Mouse (Mus musculus): ENCODE measurements around the gene Slc1a2. TPM values are rescaled to one million over a fixed set of nuclear protein-coding genes. Genes with fewer than 3 reads are reported as not detected.

Slc1a2 gene
- polyA plus RNA-seq, 1 experiment from 2014 or later = 26.7 TPM

DNA sequence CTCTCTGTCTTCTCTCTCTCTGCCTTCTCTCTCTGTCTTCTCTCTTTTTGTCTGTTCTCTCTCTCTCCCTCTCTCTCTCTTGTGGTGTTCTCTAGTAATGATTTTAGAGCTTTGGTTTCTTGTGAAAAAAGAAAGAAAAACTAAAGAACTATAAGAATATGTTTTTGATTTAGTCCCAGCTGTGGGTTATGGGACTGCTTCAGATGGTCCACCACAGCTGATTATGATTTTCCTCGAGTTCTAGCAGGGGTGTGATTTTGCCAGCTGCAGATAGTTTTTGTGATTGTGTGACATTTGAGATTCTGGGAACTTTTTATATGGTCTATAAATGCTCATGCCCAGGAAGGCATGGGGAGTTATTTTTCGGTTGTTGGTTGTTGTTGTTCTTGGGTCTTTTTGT, 39.3 kb downstream of the Slc1a2 start:
- Histone ChIP-seq H3K27me3 (ENCODE audit: control insufficient read depth, insufficient read depth, low read length) (no peaks in the 10 kb centered on the region), H3K9me3 (ENCODE audit: control insufficient read depth, low read length) (no peaks in the 10 kb centered on the region), H3K36me3 (replicated peaks; ENCODE audit: control insufficient read depth, insufficient read depth) (no peaks in the 10 kb centered on the region), H3K4me1 (replicated peaks; ENCODE audit: control insufficient read depth, insufficient read depth, low read length) (no peaks in the 10 kb centered on the region), H3K27ac (no peak overlapping the region), H3K4me2 (replicated peaks) (no peak overlapping the region), H3K4me3 (replicated peaks; ENCODE audit: low read length) (no peak overlapping the region), H3K9ac (no peak overlapping the region)
- DNase-seq (ENCODE audit: low spot score) (no peak), ATAC-seq (ENCODE audit: low FRiP score) (no peak)
- WGBS = 85% methylated on average over 2 of the region's 2 CpGs

- Histone ChIP-seq H3K4me2 (replicated peaks) (no peak overlapping the region), H3K27me3 (ENCODE audit: control insufficient read depth, insufficient read depth, low read length) (no peaks in the 10 kb centered on the region), H3K4me1 (replicated peaks; ENCODE audit: control insufficient read depth, insufficient read depth, low read length) (no peaks in the 10 kb centered on the region), H3K27ac (no peak overlapping the region), H3K9ac (no peak overlapping the region), H3K9me3 (ENCODE audit: control insufficient read depth, low read length) (no peaks in the 10 kb centered on the region), H3K4me3 (replicated peaks; ENCODE audit: low read length) (no peak overlapping the region), H3K36me3 (replicated peaks; ENCODE audit: control insufficient read depth, insufficient read depth) (no peaks in the 10 kb centered on the region)
- DNase-seq (ENCODE audit: low spot score) (no peak), ATAC-seq (ENCODE audit: low FRiP score) (no peak)
- 92% methylated on average over 7 of the region's 7 CpGs for WGBS
Observed at GRCm38 (mm10) chr2:102699921-102700320, 41.5 kb downstream of the Slc1a2 start.

DNA sequence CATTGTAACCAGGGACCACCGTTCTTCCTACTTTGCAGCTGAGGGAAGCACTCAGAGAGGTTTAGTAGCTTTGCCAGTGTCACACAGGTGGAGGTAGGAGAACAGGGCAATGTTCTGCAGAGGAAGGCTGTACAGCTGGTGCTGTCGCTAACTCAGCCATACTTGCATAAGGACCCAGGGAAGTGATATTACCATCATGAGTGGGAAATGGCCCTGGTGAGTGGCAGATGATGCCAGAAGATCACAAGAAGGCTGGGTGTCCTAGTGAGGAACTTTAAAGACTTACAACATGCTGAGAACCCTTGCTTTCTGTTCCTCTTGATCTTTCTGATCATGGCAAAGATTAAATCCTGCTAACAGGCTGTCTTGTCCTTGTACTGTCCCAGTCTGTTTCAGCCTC, 42.2 kb downstream of the Slc1a2 start:
- DNase-seq (ENCODE audit: low spot score) (no peak), ATAC-seq (ENCODE audit: low FRiP score) (no peak)
- H3K9ac ChIP-seq = no peak overlapping the region
- H3K4me2 ChIP-seq (replicated peaks) = no peak overlapping the region
- H3K27me3 ChIP-seq (ENCODE audit: control insufficient read depth, insufficient read depth, low read length) = no peaks in the 10 kb centered on the region
- no peaks in the 10 kb centered on the region for H3K4me1 ChIP-seq (replicated peaks; ENCODE audit: control insufficient read depth, insufficient read depth, low read length)
- no peak overlapping the region for H3K4me3 ChIP-seq (replicated peaks; ENCODE audit: low read length)
- H3K36me3 ChIP-seq (replicated peaks; ENCODE audit: control insufficient read depth, insufficient read depth) = no peaks in the 10 kb centered on the region
- no peaks in the 10 kb centered on the region for H3K9me3 ChIP-seq (ENCODE audit: control insufficient read depth, low read length)
- 97% methylated on average over 2 of the region's 2 CpGs for WGBS
- no peak overlapping the region for H3K27ac ChIP-seq

GRCm38 (mm10) chr2:102701382-102701781, 42.9 kb downstream of the Slc1a2 start:
- no peak for ATAC-seq (ENCODE audit: low FRiP score)
- no peak for DNase-seq (ENCODE audit: low spot score)
- H3K9ac ChIP-seq = no peak overlapping the region
- H3K4me3 ChIP-seq (replicated peaks; ENCODE audit: low read length) = no peak overlapping the region
- H3K36me3 ChIP-seq (replicated peaks; ENCODE audit: control insufficient read depth, insufficient read depth) = no peaks in the 10 kb centered on the region
- 86% methylated on average over 3 of the region's 3 CpGs for WGBS
- no peak overlapping the region for H3K27ac ChIP-seq
- H3K27me3 ChIP-seq (ENCODE audit: control insufficient read depth, insufficient read depth, low read length) = no peaks in the 10 kb centered on the region
- H3K4me2 ChIP-seq (replicated peaks) = no peak overlapping the region
- H3K9me3 ChIP-seq (ENCODE audit: control insufficient read depth, low read length) = no peaks in the 10 kb centered on the region
- no peaks in the 10 kb centered on the region for H3K4me1 ChIP-seq (replicated peaks; ENCODE audit: control insufficient read depth, insufficient read depth, low read length)

GRCm38 (mm10) chr2:102703556-102703955, 45.1 kb downstream of the Slc1a2 start:
- 70% methylated on average over 3 of the region's 3 CpGs for WGBS
- DNase-seq (ENCODE audit: low spot score) = no peak
- ATAC-seq (ENCODE audit: low FRiP score) = no peak

DNA sequence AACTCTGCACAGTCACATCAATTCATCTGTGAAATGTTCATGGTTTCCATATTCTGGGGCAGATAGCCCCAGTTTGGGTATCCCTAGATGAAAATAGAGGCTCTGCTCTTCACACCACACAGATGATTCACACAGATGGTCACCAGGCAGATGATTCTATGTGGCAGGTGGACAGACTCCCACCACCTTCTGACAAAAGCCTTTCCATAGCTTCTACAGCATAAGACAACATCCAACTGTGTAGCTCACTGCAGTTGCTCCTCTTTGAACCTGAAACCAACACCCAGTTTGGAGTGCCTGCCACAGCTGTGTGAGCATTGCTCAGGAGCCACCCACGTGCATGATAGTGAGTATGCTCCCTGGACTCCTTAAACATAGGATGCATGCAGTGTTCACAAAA, 46.3 kb downstream of the Slc1a2 start:
- H3K27me3 ChIP-seq (ENCODE audit: control insufficient read depth, insufficient read depth, low read length) = no peaks in the 10 kb centered on the region
- WGBS = 79% methylated on average over 1 of the region's 1 CpGs

More at GRCm38 (mm10) chr2:102703556-102703955, 45.1 kb downstream of the Slc1a2 start:
- Histone ChIP-seq H3K4me1 (replicated peaks; ENCODE audit: control insufficient read depth, insufficient read depth, low read length) (no peaks in the 10 kb centered on the region), H3K9ac (no peak overlapping the region), H3K27me3 (ENCODE audit: control insufficient read depth, insufficient read depth, low read length) (no peaks in the 10 kb centered on the region), H3K36me3 (replicated peaks; ENCODE audit: control insufficient read depth, insufficient read depth) (no peaks in the 10 kb centered on the region), H3K4me3 (replicated peaks; ENCODE audit: low read length) (no peak overlapping the region), H3K4me2 (replicated peaks) (no peak overlapping the region), H3K9me3 (ENCODE audit: control insufficient read depth, low read length) (no peaks in the 10 kb centered on the region), H3K27ac (no peak overlapping the region)

DNA sequence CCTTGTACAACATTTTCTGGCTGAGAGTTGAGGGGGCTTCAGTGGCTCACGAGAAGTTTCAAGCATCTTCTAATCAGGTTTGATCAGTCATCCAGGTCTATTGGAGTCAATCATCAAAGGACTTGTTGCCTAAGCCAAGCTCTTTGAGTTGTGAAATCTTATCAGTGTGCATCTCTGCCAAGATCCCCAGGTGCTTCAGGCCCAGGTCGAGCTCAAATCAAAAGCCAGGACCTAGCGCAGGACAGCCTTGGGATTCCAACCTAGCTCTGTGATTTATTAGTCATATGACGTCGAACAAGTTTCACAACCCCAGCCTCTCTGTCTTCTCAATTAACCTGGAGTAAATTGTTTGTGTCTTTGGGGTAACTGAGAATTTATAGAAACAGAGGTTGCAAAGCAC, 53.1 kb downstream of the Slc1a2 start:
- Histone ChIP-seq H3K4me1 (replicated peaks; ENCODE audit: control insufficient read depth, insufficient read depth, low read length) (no peaks in the 10 kb centered on the region), H3K9ac (no peak overlapping the region), H3K9me3 (ENCODE audit: control insufficient read depth, low read length) (no peaks in the 10 kb centered on the region), H3K4me3 (replicated peaks; ENCODE audit: low read length) (no peak overlapping the region), H3K36me3 (replicated peaks; ENCODE audit: control insufficient read depth, insufficient read depth) (no peaks in the 10 kb centered on the region), H3K27me3 (ENCODE audit: control insufficient read depth, insufficient read depth, low read length) (no peaks in the 10 kb centered on the region), H3K27ac (no peak overlapping the region), H3K4me2 (replicated peaks) (no peak overlapping the region)
- DNase-seq (ENCODE audit: low spot score) (no peak), ATAC-seq (ENCODE audit: low FRiP score) (no peak)
- 89% methylated on average over 5 of the region's 5 CpGs for WGBS

More for the DNA sequence above, 46.3 kb downstream of the Slc1a2 start:
- H3K4me1 ChIP-seq (replicated peaks; ENCODE audit: control insufficient read depth, insufficient read depth, low read length) = no peaks in the 10 kb centered on the region
- H3K9ac ChIP-seq = no peak overlapping the region
- ATAC-seq (ENCODE audit: low FRiP score) (no peak), DNase-seq (ENCODE audit: low spot score) (no peak)
- no peak overlapping the region for H3K4me3 ChIP-seq (replicated peaks; ENCODE audit: low read length)
- no peaks in the 10 kb centered on the region for H3K9me3 ChIP-seq (ENCODE audit: control insufficient read depth, low read length)
- H3K27ac ChIP-seq = no peak overlapping the region
- no peak overlapping the region for H3K4me2 ChIP-seq (replicated peaks)
- no peaks in the 10 kb centered on the region for H3K36me3 ChIP-seq (replicated peaks; ENCODE audit: control insufficient read depth, insufficient read depth)

DNA sequence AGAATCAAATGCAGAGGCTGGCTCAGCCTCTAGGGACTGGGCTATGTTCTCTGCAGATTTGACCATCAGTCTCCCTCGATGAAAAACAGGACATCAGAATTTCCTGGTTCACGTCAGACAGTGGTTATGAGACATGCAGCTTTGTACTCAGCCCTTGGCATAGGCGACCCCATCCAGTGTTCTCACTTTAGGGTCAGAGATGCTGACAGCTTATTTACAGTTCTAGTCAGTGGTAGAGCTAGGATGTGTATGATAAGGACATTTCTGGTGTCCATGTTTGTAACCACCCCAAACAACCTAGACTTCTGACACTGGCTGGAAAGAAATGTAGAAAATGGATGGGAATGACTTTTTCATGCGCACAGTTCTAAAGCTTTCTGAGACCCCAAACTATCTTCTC, 53.6 kb downstream of the Slc1a2 start:
- Histone ChIP-seq H3K36me3 (replicated peaks; ENCODE audit: control insufficient read depth, insufficient read depth) (no peaks in the 10 kb centered on the region), H3K4me3 (replicated peaks; ENCODE audit: low read length) (no peak overlapping the region), H3K9ac (no peak overlapping the region), H3K4me2 (replicated peaks) (no peak overlapping the region), H3K27ac (no peak overlapping the region), H3K4me1 (replicated peaks; ENCODE audit: control insufficient read depth, insufficient read depth, low read length) (no peaks in the 10 kb centered on the region), H3K27me3 (ENCODE audit: control insufficient read depth, insufficient read depth, low read length) (no peaks in the 10 kb centered on the region), H3K9me3 (ENCODE audit: control insufficient read depth, low read length) (no peaks in the 10 kb centered on the region)
- ATAC-seq (ENCODE audit: low FRiP score) = no peak
- DNase-seq (ENCODE audit: low spot score) = no peak
- 92% methylated on average over 4 of the region's 4 CpGs for WGBS

DNA sequence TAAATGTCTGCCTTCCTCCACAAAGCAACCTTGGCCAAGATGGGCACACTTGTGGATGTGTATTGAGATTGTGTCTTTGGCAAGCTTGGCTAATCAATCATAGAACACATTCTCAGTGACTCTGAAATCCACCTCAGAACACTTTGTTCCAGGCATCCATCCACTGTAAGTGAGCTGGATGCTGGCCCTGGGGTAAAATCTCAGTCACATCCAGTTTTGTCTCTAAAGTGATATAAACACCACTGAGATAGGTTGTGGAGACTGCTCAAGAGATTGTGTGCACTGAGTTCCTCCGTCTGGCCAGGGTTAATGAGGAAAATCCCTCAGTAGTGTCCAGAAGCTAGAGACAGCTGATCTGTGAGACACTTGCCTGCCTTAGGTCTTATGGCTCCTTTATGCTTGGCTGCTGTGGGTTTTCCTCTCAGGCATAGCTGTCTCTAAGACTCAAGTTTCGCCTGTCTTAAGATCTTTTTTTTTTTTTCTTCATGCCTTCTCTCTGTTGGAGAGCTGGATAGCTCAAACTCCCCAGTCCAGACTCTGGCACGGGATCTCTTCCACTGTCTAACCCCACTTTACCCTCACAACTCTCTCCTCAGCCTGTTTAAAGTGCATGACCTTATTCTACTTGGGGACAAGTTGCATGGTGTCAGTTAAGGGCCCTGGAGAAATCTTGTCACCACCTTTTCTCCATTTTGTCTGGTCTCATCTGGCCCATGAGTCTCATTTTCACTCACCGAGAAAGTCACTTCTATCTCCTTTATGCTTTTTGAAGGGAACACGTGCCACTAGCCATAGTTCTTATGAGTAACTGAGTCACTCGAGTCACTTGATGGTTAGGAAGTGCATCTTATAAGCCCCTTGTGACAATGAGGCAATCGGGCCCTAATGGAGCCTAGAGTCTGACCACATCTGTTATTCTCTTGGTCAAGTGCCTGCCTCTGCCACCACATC, 54.5 kb downstream of the Slc1a2 start:
- no peaks in the 10 kb centered on the region for H3K27me3 ChIP-seq (ENCODE audit: control insufficient read depth, insufficient read depth, low read length)
- no peaks in the 10 kb centered on the region for H3K9me3 ChIP-seq (ENCODE audit: control insufficient read depth, low read length)
- H3K4me1 ChIP-seq (replicated peaks; ENCODE audit: control insufficient read depth, insufficient read depth, low read length) = no peaks in the 10 kb centered on the region
- H3K4me2 ChIP-seq (replicated peaks) = no peak overlapping the region
- ATAC-seq (ENCODE audit: low FRiP score) = no peak
- H3K36me3 ChIP-seq (replicated peaks; ENCODE audit: control insufficient read depth, insufficient read depth) = no peaks in the 10 kb centered on the region
- H3K4me3 ChIP-seq (replicated peaks; ENCODE audit: low read length) = no peak overlapping the region
- 85% methylated on average over 7 of the region's 7 CpGs for WGBS
- no peak overlapping the region for H3K27ac ChIP-seq
- H3K9ac ChIP-seq = no peak overlapping the region
- no peak for DNase-seq (ENCODE audit: low spot score)

All from hindbrain, embryonic 14.5 days (tissue).